Mouse (Mus musculus) myocyte (in vitro differentiated cells): ENCODE results near the gene Fundc2.

Experiments used
- MAX ChIP-seq: IDR thresholded peaks from one replicate; pipeline ENCODE4 v1.6.1; 2011; ENCODE audit warnings: low read depth, mild to moderate bottlenecking, control low read depth
- MYOD1 ChIP-seq, 3 experiments: IDR thresholded peaks; one replicate each; pipeline ENCODE4 v1.6.1; 2011; ENCODE audit warnings: control low read depth in 2 of 3, low read depth in 2 of 3, mild to moderate bottlenecking in 2 of 3, moderate library complexity in 1 of 3; ENCODE audit not compliant: insufficient read length in 2 of 3, control insufficient read depth in 1 of 3
- MYOG ChIP-seq, 3 experiments: IDR thresholded peaks; one replicate each; pipeline ENCODE4 v1.6.1; 2011; ENCODE audit warnings: control low read depth in 2 of 3, low read depth in 2 of 3, mild to moderate bottlenecking in 2 of 3; ENCODE audit not compliant: insufficient read length in 2 of 3, control insufficient read depth in 1 of 3, insufficient read depth in 1 of 3
- POLR2A ChIP-seq: IDR thresholded peaks from one replicate; pipeline ENCODE4 v1.6.1; 2011; ENCODE audit warnings: low read depth, mild to moderate bottlenecking, control low read depth, moderate library complexity; ENCODE audit not compliant: insufficient read length
- REST ChIP-seq: IDR thresholded peaks from one replicate; pipeline ENCODE4 v1.6.1; 2011; ENCODE audit warnings: mild to moderate bottlenecking, control low read depth, moderate library complexity; ENCODE audit not compliant: insufficient read depth, insufficient read length
- SRF ChIP-seq: IDR thresholded peaks from one replicate; pipeline ENCODE4 v1.6.1; 2011; ENCODE audit warnings: low read depth; ENCODE audit not compliant: control insufficient read depth, insufficient read length
- TCF12 ChIP-seq: IDR thresholded peaks from one replicate; pipeline ENCODE4 v1.6.1; 2011; ENCODE audit warnings: mild to moderate bottlenecking, control low read depth; ENCODE audit not compliant: poor library complexity, insufficient read depth, severe bottlenecking
- TCF3 ChIP-seq: IDR thresholded peaks from one replicate; pipeline ENCODE4 v1.6.1; 2011; ENCODE audit warnings: low read depth, control low read depth; ENCODE audit not compliant: insufficient read length
- USF1 ChIP-seq: IDR thresholded peaks from one replicate; pipeline ENCODE4 v1.6.1; 2011; ENCODE audit warnings: low read depth, mild to moderate bottlenecking, control low read depth, moderate library complexity

- TF ChIP-seq POLR2A (no peak), TCF3 (no peak), TCF12 (no peak), MAX (no peak), USF1 (no peak), MYOD1 (IDR thresholded peaks at IDR 0.05; ENCODE audit: control insufficient read depth in 1 of 3, insufficient read length in 2 of 3, low read depth in 2 of 3) (no peak), MYOG (IDR thresholded peaks at IDR 0.05; ENCODE audit: control insufficient read depth in 1 of 3, insufficient read depth in 1 of 3, insufficient read length in 2 of 3, low read depth in 2 of 3) (no peak), SRF (no peak), REST (no peak)
Measured at GRCm38 (mm10) chrX:75372666-75373425, 9.4 kb upstream of the Fundc2 start.
